Mouse (Mus musculus) liver (tissue): Measurements from ENCODE around the gene Agmat.

ENCODE experiments used
- DNase-seq: peaks from one replicate; pipeline ENCODE4 v3.0.0-alpha.2; 2020; ENCODE audit warnings: mixed read lengths

Gene Agmat

DNA sequence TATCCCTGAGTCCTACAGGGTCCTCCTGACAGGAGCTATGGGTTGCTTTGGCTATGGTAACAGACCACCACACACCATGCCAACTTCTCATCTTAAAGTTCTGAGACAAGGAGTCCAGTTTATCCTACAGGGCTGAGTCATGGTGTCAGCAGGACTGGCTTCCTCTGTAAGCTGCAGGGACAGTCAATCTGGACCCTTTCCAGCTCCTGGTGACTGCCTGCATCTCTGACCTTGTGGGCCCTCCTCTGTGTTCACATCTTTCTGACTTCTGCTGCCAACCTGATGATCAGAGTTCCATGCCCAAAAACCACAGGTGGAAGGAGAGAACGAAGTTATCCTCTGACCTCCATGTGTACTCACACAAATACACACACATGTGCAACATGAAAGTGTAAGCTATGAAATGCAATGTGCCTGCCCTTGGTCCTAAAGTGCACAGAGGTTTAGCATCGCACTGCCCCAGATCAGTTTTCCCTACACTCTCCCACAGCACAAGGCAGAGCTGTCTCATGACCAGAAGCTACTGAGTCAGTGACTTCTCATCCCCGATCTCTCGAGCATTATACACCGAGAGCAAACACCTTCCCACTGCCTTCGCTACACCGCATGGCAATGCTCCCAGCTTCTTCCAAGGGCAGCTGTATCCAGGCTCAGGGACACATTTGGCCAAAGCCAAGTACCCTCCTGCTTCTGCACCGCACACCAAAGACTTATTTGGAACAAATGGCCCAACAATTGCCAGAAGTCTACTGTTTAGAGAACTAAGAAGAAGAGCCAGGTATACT lies 34.9 kb downstream of the Agmat start:
- no peak for DNase-seq

GRCm38 (mm10) chr4:141784835-141785234 lies 38.4 kb downstream of the Agmat start:
- no peak for DNase-seq

- no peak for DNase-seq
Observed at GRCm38 (mm10) chr4:141786141-141786540, 39.7 kb downstream of the Agmat start.

GRCm38 (mm10) chr4:141787046-141787445 lies 40.6 kb downstream of the Agmat start:
- no peak for DNase-seq

DNA sequence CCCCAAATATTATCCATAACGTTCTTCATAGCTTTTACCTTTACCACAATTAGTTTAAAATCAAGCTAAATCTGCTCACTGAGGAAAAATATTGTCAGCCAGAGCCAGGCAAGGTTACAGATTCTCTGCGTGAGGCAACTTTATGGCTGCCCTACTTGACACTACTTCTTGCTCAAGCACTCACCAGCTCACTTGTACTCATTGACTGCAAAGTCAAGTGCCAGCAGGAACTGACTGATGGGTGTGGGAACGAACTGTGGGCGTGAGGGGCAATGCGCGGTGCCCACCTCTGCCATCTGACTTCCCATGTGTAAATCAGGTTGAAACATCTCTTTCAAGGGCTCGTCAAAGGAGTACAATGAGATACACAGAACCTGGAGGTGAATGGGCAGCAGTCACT lies 41.0 kb downstream of the Agmat start:
- DNase-seq: no peak

DNA sequence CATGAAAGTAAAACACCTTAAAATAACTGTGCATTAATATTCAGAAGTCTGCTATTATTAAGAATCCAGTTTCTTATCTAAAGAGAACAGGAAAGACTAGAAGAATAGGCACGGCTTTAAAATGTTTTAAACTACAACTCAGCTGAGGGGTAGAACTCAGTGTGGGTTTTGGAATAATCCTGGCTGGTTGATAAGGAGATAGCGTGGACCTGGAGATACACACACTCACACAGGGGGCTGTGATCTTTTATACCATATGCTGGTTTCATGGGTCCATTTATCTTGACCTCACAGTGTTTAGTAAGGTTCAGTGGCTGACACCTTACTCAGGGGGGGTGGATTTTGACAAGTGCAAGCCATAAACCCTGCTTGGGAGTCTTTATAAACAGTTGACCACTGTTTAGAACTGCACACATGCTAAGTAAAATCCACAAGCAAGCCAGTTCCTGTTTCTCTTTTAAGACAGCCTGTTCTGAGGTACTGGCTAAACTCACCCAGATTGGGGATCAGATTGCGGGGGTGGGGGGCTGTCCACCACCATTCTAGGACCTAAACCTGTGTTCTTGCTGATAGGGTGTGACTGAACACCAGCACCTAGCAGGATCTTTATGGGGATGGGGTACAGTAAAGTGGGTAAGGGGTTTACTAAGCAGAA lies 43.2 kb downstream of the Agmat start:
- peak; percentile 14 for DNase-seq

- peak; percentile 96 for DNase-seq
Observed at GRCm38 (mm10) chr4:141790524-141790990, 44.1 kb downstream of the Agmat start, which contains the start of gene Dnajc16. Gene Dnajc16 (minus strand): TSS chr4:141790931.

DNA sequence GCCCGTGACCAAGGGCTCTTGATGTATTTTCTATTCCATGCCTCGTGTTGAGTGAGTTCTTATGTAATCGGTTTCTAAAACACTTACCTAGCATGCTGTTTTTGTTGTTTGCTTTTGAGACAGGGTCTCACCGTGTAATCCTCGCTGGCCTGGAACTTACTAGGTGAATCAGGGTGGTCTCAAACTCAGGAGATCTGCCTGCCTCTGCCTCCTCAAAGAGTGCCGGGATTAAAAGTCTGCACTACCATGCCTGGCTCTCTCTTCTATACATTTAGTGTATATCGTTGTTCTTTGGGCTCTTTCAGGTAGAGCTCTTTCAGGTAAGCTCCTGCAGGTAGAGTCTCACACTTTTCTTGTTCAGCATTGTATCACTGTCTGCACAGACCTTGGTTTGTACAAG lies 45.0 kb downstream of the Agmat start:
- no peak for DNase-seq

- DNase-seq: no peak
Observed at GRCm38 (mm10) chr4:141791951-141792350, 45.5 kb downstream of the Agmat start.

- no peak for DNase-seq
Observed at GRCm38 (mm10) chr4:141792554-141793281, 46.2 kb downstream of the Agmat start.

DNA sequence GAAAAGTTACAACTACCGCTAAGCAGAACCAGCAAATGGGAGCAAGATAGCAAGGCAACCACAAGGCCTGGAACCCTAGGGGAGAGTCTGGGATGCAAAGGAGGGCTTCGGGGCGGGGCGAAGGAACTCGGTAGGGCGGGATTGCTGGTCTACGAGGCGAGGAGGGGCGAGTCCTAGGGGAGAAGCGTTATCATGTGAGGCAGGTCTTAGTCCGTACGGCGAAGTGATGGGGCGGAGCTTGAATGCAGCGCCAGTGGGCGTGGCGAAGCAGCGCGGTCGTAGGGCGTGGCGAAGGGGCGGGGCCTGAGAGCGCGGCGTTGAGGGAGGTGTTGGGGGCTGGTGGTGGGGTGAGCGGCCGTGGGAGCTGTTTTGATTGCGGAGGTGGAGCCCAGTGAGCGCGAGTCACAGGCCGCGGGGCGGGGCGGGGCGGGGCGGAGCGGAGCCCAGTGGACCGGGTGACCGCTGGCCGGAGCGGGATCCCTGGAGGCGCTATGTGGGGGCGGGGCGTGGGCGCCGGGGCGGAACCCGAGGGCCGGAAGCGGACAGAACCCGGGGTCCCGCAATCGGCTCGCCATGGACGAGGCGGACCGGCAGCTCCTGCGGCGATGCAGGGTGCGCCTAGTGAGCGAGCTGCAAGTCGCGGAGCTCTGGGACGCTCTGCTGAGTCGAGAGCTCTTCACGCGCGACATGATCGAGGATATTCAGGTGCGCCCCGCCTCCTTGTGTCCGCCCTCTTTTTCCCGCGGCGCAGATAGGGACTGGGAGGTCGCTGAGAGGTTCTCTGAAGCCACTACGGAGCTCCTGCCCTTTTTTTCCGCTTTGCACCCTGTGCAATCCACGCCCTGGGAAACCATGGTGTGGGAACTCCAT lies 47.0 kb downstream of the Agmat start, which contains the start of gene Casp9:
Gene Casp9, plus strand, starts transcription at position 331 of the 870 bp plus-strand sequence.
- DNase-seq: peak; percentile 99

GRCm38 (mm10) chr4:141794152-141794535 lies 47.7 kb downstream of the Agmat start:
- no peak for DNase-seq

DNA sequence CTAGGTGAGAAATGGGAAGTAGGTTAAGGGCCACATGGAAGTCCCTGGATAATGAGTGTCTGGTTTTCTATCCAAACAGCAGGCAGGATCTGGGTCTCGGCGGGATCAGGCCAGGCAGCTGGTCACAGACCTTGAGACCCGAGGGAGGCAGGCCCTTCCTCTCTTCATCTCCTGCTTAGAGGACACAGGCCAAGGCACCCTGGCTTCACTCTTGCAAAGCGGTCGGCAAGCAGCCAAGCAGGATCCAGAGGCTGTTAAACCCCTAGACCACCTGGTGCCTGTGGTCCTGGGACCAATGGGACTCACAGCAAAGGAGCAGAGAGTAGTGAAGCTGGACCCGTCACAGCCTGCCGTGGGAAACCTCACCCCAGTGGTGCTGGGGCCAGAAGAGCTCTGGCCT lies 49.9 kb downstream of the Agmat start:
- no peak for DNase-seq

- DNase-seq: no peak
Observed at GRCm38 (mm10) chr4:141796954-141797353, 50.5 kb downstream of the Agmat start.

DNA sequence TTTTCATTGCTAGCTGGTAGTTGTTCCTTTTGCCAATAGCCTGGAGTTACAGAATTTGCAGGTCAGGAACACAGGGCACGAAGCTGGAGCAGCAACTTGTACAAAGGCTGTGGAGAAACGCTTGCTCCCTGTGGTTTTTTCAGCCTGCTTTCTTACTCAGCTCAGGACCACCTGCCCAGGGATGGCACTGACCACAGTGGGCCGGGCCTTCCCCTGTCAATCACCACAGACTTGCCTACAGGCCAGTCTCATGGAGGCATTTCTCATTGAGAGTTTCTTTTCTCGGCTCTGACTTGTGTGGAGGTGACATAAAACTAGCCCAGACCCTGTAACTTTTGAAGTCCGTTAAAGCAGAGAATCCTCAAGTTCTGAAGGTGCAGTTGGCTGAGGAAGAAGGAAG lies 51.1 kb downstream of the Agmat start:
- DNase-seq: no peak

- DNase-seq: no peak
Observed at GRCm38 (mm10) chr4:141804105-141804504, 57.6 kb downstream of the Agmat start.

GRCm38 (mm10) chr4:141805886-141806285 lies 59.4 kb downstream of the Agmat start:
- no peak for DNase-seq
